11 mouse cellular contexts compared by ENCODE assay signal in the genomic region with DNA sequence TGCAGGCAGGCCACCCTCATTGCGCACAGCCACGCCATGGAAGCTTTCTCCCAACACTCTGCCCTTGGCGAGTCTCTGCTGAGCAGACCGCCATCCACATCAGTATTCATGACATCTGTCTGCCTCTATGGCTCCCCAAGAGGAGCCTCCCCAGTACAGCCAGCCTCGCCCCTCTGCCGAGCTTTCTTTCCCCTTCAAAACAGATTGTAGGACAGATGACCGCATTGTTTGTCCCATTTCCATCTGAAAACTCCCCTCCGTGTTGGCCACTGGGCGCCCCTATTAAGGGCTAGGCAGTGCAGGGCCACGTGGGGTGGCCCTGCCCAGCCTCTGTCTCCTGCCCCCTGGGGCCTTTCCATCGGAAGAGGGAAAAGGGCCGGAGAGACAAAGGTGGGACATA. TPM values are rescaled to one million over a fixed set of nuclear protein-coding genes. Genes with fewer than 3 reads are reported as not detected.
A peak's percentile ranks its signal among the peaks of the same experiment; 100 is the strongest.
DNase-seq lines count a peak whose midpoint lies in the region; ATAC-seq lines count a peak whose summit lies in the region.
"Had no signal": no experiment of that assay in that cellular context is flagged by ENCODE, and none has a peak within 500 bp of the region (broad histone marks: within the 10 kb centered on the region; RNA-seq: fewer than 3 reads in every experiment).

No protein-coding gene starts in this region.

- H3K9me3 ChIP-seq in heart, embryonic 10.5 days = no peaks in the 10 kb centered on the region
- no peaks in the 10 kb centered on the region for H3K9me3 ChIP-seq in forebrain, embryonic 14.5 days (replicated peaks; ENCODE audit: control insufficient read depth, low read length)
- no peaks in the 10 kb centered on the region for H3K9me3 ChIP-seq in midbrain, embryonic 14.5 days (ENCODE audit: control insufficient read depth, low read length)

- peak overlapping the region; percentile 60 for H3K27ac ChIP-seq in heart, embryonic 10.5 days
- peak overlapping the region; percentile 76; the same call in 1 of the 2 replicates for H3K27ac ChIP-seq in forebrain, embryonic 14.5 days (ENCODE audit: low read depth, low read length)
- H3K27ac ChIP-seq in midbrain, embryonic 14.5 days (replicated peaks; ENCODE audit: low read depth, low read length) = 0 out of 2 replicates have a peak overlapping the region, but pooled peaks have one; percentile 50

- H3K9ac ChIP-seq in forebrain, embryonic 14.5 days (ENCODE audit: low read length) = no peak overlapping the region
- H3K9ac ChIP-seq in midbrain, embryonic 14.5 days (replicated peaks; ENCODE audit: low read length) = no peak overlapping the region; the same call in 1 of the 2 replicates

- H3K36me3 ChIP-seq in heart, embryonic 10.5 days = no peaks in the 10 kb centered on the region
- no peaks in the 10 kb centered on the region for H3K36me3 ChIP-seq in forebrain, embryonic 14.5 days (ENCODE audit: control insufficient read depth, insufficient read depth, low read length)
- no peaks in the 10 kb centered on the region for H3K36me3 ChIP-seq in midbrain, embryonic 14.5 days (ENCODE audit: control insufficient read depth, insufficient read depth, low read length)

- DNase-seq in heart, embryonic 10.5 days (ENCODE audit: low spot score) = no peak
- DNase-seq in heart, postnatal 25 days (ENCODE audit: low spot score) = no peak
- DNase-seq in ES-CJ7 (ENCODE audit: low read depth, low spot score) = peak; percentile 67
- DNase-seq in forebrain, embryonic 14.5 days (ENCODE audit: low spot score) = peak; percentile 85
- peak; percentile 69 for DNase-seq in midbrain, embryonic 14.5 days
- no peak for DNase-seq in right cerebral cortex, postnatal 10 days (ENCODE audit: low spot score in 2 of 2)
- DNase-seq in gastrocnemius, adult 8-10 months (ENCODE audit: low spot score in 2 of 2) = no peak
- DNase-seq: thymus, adult 18-20 months had no signal

- H3K4me2 ChIP-seq in forebrain, embryonic 14.5 days (ENCODE audit: low read length) = no peak overlapping the region
- H3K4me2 ChIP-seq in midbrain, embryonic 14.5 days (ENCODE audit: low read length) = peak overlapping the region; percentile 38

- peaks cover 16% of the 10 kb centered on the region for H3K4me1 ChIP-seq in heart, embryonic 10.5 days
- peaks cover 6% of the 10 kb centered on the region for H3K4me1 ChIP-seq in forebrain, embryonic 14.5 days (ENCODE audit: control insufficient read depth, insufficient read depth, low read length)
- H3K4me1 ChIP-seq in midbrain, embryonic 14.5 days (ENCODE audit: control insufficient read depth, insufficient read depth, low read length) = peaks cover 13% of the 10 kb centered on the region

- WGBS in heart, embryonic 10.5 days = 18% methylated on average over 12 of the region's 12 CpGs
- 4% methylated on average over 12 of the region's 12 CpGs for WGBS in forebrain, embryonic 14.5 days
- whole genome bisulfite sequencing in midbrain, embryonic 14.5 days = under 1% methylated on average over 12 of the region's 12 CpGs

- peaks cover 44% of the 10 kb centered on the region; the same call in 1 of the 2 replicates for H3K27me3 ChIP-seq in heart, embryonic 10.5 days (ENCODE audit: insufficient read depth, poor library complexity, severe bottlenecking)
- no peaks in the 10 kb centered on the region for H3K27me3 ChIP-seq in forebrain, embryonic 14.5 days (replicated peaks; ENCODE audit: control insufficient read depth, insufficient read depth, low read length)
- no peaks in the 10 kb centered on the region for H3K27me3 ChIP-seq in midbrain, embryonic 14.5 days (ENCODE audit: control insufficient read depth, insufficient read depth, low read length)

- intact Hi-C loops in heart, postnatal 25 days (cut with DNase I) = no loop called here

- peak; percentile 92 for ATAC-seq in forebrain, embryonic 14.5 days
- ATAC-seq in midbrain, embryonic 14.5 days (ENCODE audit: low FRiP score, low TSS enrichment) = peak; percentile 82
- no peak for ATAC-seq in activated CD4-positive, CD25-positive, alpha-beta regulatory T cell, adult 4 months

- H3K4me3 ChIP-seq in heart, embryonic 10.5 days = no peak overlapping the region
- no peak overlapping the region for H3K4me3 ChIP-seq in forebrain, embryonic 14.5 days (ENCODE audit: low read depth, low read length)
- H3K4me3 ChIP-seq in midbrain, embryonic 14.5 days (replicated peaks; ENCODE audit: low read depth, low read length) = no peak overlapping the region

RNA-seq across cellular contexts. Expression of gene 1810010D01Rik, which starts 34.8 kb away (rescaled TPM):
- 0.30 and 1.3 TPM in 2 replicates for polyA plus RNA-seq in heart, embryonic 10.5 days (2016; fragmentation: Nextera tagmentation; extraction: Ambion mirVana)
- total RNA-seq in heart, postnatal 25 days (2021) = not detected
- polyA plus RNA-seq in forebrain, embryonic 14.5 days (2014; fragmentation: Nextera tagmentation; extraction: Ambion mirVana) = not detected in 2 replicates
- polyA plus RNA-seq in midbrain, embryonic 14.5 days (2014; fragmentation: Nextera tagmentation; extraction: Ambion mirVana) = 0.33 TPM in 1 of 2 replicates, not detected in the other
- total RNA-seq in gastrocnemius, adult 8-10 months (2022) = not detected
- not detected for polyA plus RNA-seq in activated CD4-positive, CD25-positive, alpha-beta regulatory T cell, adult 4 months (2017; shearing (Covaris generic))
- total RNA-seq: heart, postnatal 10 days; left cerebral cortex, postnatal 25 days had no signal

Comparison
In these comparisons a context has a peak if more than half of its experiments do, and no peak if none do; other contexts are left out.
1. DNase-seq: peak in ES-CJ7 (single experiment), forebrain, embryonic 14.5 days (single experiment) and midbrain, embryonic 14.5 days (single experiment); none in heart, embryonic 10.5 days (single experiment), heart, postnatal 25 days (single experiment), right cerebral cortex, postnatal 10 days (0 of 2) and gastrocnemius, adult 8-10 months (0 of 2).
2. Peak in every context shown above with its lines, with median percentiles within 50 percentile points of each other: H3K27ac ChIP-seq.